Comparison of ENCODE assay signal across 13 mouse cellular contexts in the genomic region with DNA sequence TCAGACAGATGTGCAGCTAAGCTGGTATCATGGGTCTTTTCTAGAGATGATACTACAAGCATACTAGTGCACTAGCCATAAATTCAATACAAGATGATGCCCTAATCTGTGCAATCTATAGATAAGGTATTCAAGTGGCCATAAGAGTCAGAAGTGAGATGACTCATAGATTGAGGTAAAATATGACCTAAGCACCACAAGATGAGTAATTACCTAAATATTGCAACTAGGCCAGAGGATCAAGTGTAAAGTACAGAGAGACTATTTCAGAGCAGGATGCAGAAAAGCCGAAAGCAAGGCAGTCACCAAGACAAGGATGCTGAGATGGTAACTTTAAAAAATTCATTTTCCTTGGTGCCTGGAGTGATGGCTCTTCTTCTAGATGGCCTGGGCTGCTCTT.
DNase-seq lines count a peak whose midpoint lies in the region; ATAC-seq lines count a peak whose summit lies in the region.
"Had no signal": no experiment of that assay in that cellular context is flagged by ENCODE, and none has a peak within 500 bp of the region (broad histone marks: within the 10 kb centered on the region; RNA-seq: fewer than 3 reads in every experiment).

No protein-coding gene starts in this region.

- no peak overlapping the region for H3K4me2 ChIP-seq in forebrain, embryonic 15.5 days (replicated peaks)
- H3K4me2 ChIP-seq in forebrain, embryonic 11.5 days (ENCODE audit: low read depth, low read length, severe bottlenecking) = no peak overlapping the region
- H3K4me2 ChIP-seq in hindbrain, embryonic 12.5 days (replicated peaks) = no peak overlapping the region
- H3K4me2 ChIP-seq in midbrain, embryonic 12.5 days (replicated peaks) = 0 out of 2 replicates have a peak overlapping the region, but pooled peaks have one; percentile 51
- no peak overlapping the region for H3K4me2 ChIP-seq in neural tube, embryonic 15.5 days
- H3K4me2 ChIP-seq: intestine, embryonic 15.5 days; limb, embryonic 12.5 days had no signal

- peak overlapping the region; percentile 91 for H3K27ac ChIP-seq in forebrain, embryonic 15.5 days (replicated peaks)
- H3K27ac ChIP-seq in forebrain, embryonic 11.5 days (ENCODE audit: low read depth, low read length) = no peak overlapping the region
- peak overlapping the region; percentile 92 for H3K27ac ChIP-seq in hindbrain, embryonic 12.5 days
- peak overlapping the region; percentile 94 for H3K27ac ChIP-seq in midbrain, embryonic 12.5 days (replicated peaks)
- peak overlapping the region; percentile 87 for H3K27ac ChIP-seq in neural tube, embryonic 15.5 days (replicated peaks)
- H3K27ac ChIP-seq: intestine, embryonic 15.5 days; limb, embryonic 12.5 days had no signal

- H3K4me1 ChIP-seq in forebrain, embryonic 15.5 days = peaks cover 25% of the 10 kb centered on the region
- H3K4me1 ChIP-seq in forebrain, embryonic 11.5 days (replicated peaks; ENCODE audit: control insufficient read depth, insufficient read depth, low read length) = no peaks in the 10 kb centered on the region; the same call in none of the 2 replicates
- H3K4me1 ChIP-seq in hindbrain, embryonic 12.5 days = peaks cover 30% of the 10 kb centered on the region
- H3K4me1 ChIP-seq in midbrain, embryonic 12.5 days = peaks cover 14% of the 10 kb centered on the region
- H3K4me1 ChIP-seq in neural tube, embryonic 15.5 days = peaks cover 32% of the 10 kb centered on the region
- H3K4me1 ChIP-seq: intestine, embryonic 15.5 days had no signal

- no peaks in the 10 kb centered on the region for H3K27me3 ChIP-seq in forebrain, embryonic 15.5 days
- H3K27me3 ChIP-seq in forebrain, embryonic 11.5 days (ENCODE audit: control insufficient read depth, insufficient read depth, low read length) = no peaks in the 10 kb centered on the region
- H3K27me3 ChIP-seq in hindbrain, embryonic 12.5 days = peaks cover 10% of the 10 kb centered on the region; the same call in 1 of the 2 replicates
- no peaks in the 10 kb centered on the region; the same call in 1 of the 2 replicates for H3K27me3 ChIP-seq in midbrain, embryonic 12.5 days
- H3K27me3 ChIP-seq in neural tube, embryonic 15.5 days (replicated peaks) = no peaks in the 10 kb centered on the region
- H3K27me3 ChIP-seq: intestine, embryonic 15.5 days; limb, embryonic 12.5 days had no signal

- no peak for ATAC-seq in forebrain, embryonic 15.5 days (replicated peaks)
- ATAC-seq in forebrain, embryonic 11.5 days (replicated peaks; ENCODE audit: low FRiP score) = no peak
- no peak for ATAC-seq in hindbrain, embryonic 12.5 days (ENCODE audit: low FRiP score)
- no peak for ATAC-seq in midbrain, embryonic 12.5 days (ENCODE audit: low FRiP score, low read depth)
- no peak for ATAC-seq in neural tube, embryonic 15.5 days (ENCODE audit: low FRiP score)
- ATAC-seq: intestine, embryonic 15.5 days had no signal

- DNase-seq in forebrain, embryonic 11.5 days (ENCODE audit: low spot score) = no peak
- DNase-seq in frontal cortex, postnatal 36 days (ENCODE audit: low spot score in 2 of 2) = no peak
- DNase-seq in cerebellum, adult 9-10 months = no peak
- no peak for DNase-seq in thymus, postnatal 4 days
- DNase-seq: cerebellum, adult 18-20 months; kidney, postnatal 36 days; lung, postnatal 4 days had no signal

- no peaks in the 10 kb centered on the region for H3K36me3 ChIP-seq in forebrain, embryonic 15.5 days
- no peaks in the 10 kb centered on the region for H3K36me3 ChIP-seq in forebrain, embryonic 11.5 days (ENCODE audit: control insufficient read depth, insufficient read depth, low read length)
- H3K36me3 ChIP-seq in hindbrain, embryonic 12.5 days = no peaks in the 10 kb centered on the region
- no peaks in the 10 kb centered on the region for H3K36me3 ChIP-seq in midbrain, embryonic 12.5 days
- no peaks in the 10 kb centered on the region for H3K36me3 ChIP-seq in neural tube, embryonic 15.5 days
- H3K36me3 ChIP-seq: intestine, embryonic 15.5 days; limb, embryonic 12.5 days had no signal

- WGBS in forebrain, embryonic 15.5 days = 94% methylated on average over 1 of the region's 1 CpGs
- 91% methylated on average over 1 of the region's 1 CpGs for WGBS in forebrain, embryonic 11.5 days
- WGBS in hindbrain, embryonic 12.5 days = 84% methylated on average over 1 of the region's 1 CpGs
- 81% methylated on average over 1 of the region's 1 CpGs for WGBS in midbrain, embryonic 12.5 days
- 73% methylated on average over 1 of the region's 1 CpGs for WGBS in neural tube, embryonic 15.5 days

- no peaks in the 10 kb centered on the region for H3K9me3 ChIP-seq in forebrain, embryonic 15.5 days
- H3K9me3 ChIP-seq in forebrain, embryonic 11.5 days (ENCODE audit: control insufficient read depth, low read length) = no peaks in the 10 kb centered on the region
- no peaks in the 10 kb centered on the region for H3K9me3 ChIP-seq in hindbrain, embryonic 12.5 days (replicated peaks)
- H3K9me3 ChIP-seq in midbrain, embryonic 12.5 days = no peaks in the 10 kb centered on the region
- no peaks in the 10 kb centered on the region for H3K9me3 ChIP-seq in neural tube, embryonic 15.5 days (replicated peaks)
- H3K9me3 ChIP-seq: intestine, embryonic 15.5 days; limb, embryonic 12.5 days had no signal

- H3K4me3 ChIP-seq in forebrain, embryonic 15.5 days = no peak overlapping the region
- no peak overlapping the region for H3K4me3 ChIP-seq in forebrain, embryonic 11.5 days (ENCODE audit: low read depth, low read length)
- no peak overlapping the region for H3K4me3 ChIP-seq in hindbrain, embryonic 12.5 days
- no peak overlapping the region for H3K4me3 ChIP-seq in midbrain, embryonic 12.5 days
- no peak overlapping the region for H3K4me3 ChIP-seq in neural tube, embryonic 15.5 days (replicated peaks)
- H3K4me3 ChIP-seq: intestine, embryonic 15.5 days; limb, embryonic 12.5 days had no signal

- H3K9ac ChIP-seq in forebrain, embryonic 15.5 days (replicated peaks) = no peak overlapping the region
- no peak overlapping the region for H3K9ac ChIP-seq in forebrain, embryonic 11.5 days (ENCODE audit: low read length)
- no peak overlapping the region for H3K9ac ChIP-seq in hindbrain, embryonic 12.5 days
- no peak overlapping the region for H3K9ac ChIP-seq in midbrain, embryonic 12.5 days (replicated peaks)
- H3K9ac ChIP-seq in neural tube, embryonic 15.5 days (replicated peaks) = no peak overlapping the region
- H3K9ac ChIP-seq: intestine, embryonic 15.5 days had no signal
